32 mouse cellular contexts compared by ENCODE assay signal in genomic region chr5:7993766-7994165, GRCm38 (mm10). TPM values are rescaled to one million over a fixed set of nuclear protein-coding genes. Genes with fewer than 3 reads are reported as not detected.
A peak's percentile ranks its signal among the peaks of the same experiment; 100 is the strongest.
DNase-seq lines count a peak whose midpoint lies in the region; ATAC-seq and TF ChIP-seq lines count a peak whose summit lies in the region.
"Had no signal": no experiment of that assay in that cellular context is flagged by ENCODE, and none has a peak within 500 bp of the region (broad histone marks: within the 10 kb centered on the region; RNA-seq: fewer than 3 reads in every experiment).

No protein-coding gene starts in this region.

- intact Hi-C loops in heart, adult 2 months (cut with DNase I), result no loop called here
- intact Hi-C loops in heart, postnatal 14 days (cut with DNase I), result loop anchor here (10.0 kb wide), 1 partner anchor 649 kb away; the partner anchor contains the start of gene Zfp804b

- no peak for TF ChIP-seq CTCF in heart, adult 2 months (IDR thresholded peaks at IDR 0.05)
- TF ChIP-seq CTCF in intestine, postnatal 0 days (IDR thresholded peaks at IDR 0.05; ENCODE audit: low read depth), result no peak

- TF ChIP-seq EP300 in heart, adult 2 months (IDR thresholded peaks at IDR 0.05; ENCODE audit: insufficient read depth, low read depth, low read length), result no peak

- WGBS in heart, adult 2 months, result 43% methylated on average over 5 of the region's 5 CpGs
- 47% methylated on average over 5 of the region's 5 CpGs for WGBS in heart, embryonic 12.5 days
- WGBS in intestine, postnatal 0 days, result 17% methylated on average over 5 of the region's 5 CpGs
- 55% methylated on average over 5 of the region's 5 CpGs for whole genome bisulfite sequencing in hindbrain, embryonic 11.5 days

- H3K4me3 ChIP-seq in heart, adult 2 months, result no peak overlapping the region
- no peak overlapping the region for H3K4me3 ChIP-seq in heart, embryonic 12.5 days
- no peak overlapping the region for H3K4me3 ChIP-seq in intestine, postnatal 0 days (ENCODE audit: low read depth, low read length)
- H3K4me3 ChIP-seq in hindbrain, embryonic 11.5 days (ENCODE audit: low read depth, low read length), result no peak overlapping the region
- H3K4me3 ChIP-seq: embryonic facial prominence, embryonic 10.5 days; embryonic facial prominence, embryonic 13.5 days; erythroblast, embryonic 14.5 days; forebrain, embryonic 12.5 days; forebrain, embryonic 15.5 days; gastrocnemius, adult 2 months; heart, embryonic 10.5 days; hindbrain, embryonic 13.5 days had no signal

- no peak overlapping the region for H3K27ac ChIP-seq in heart, adult 2 months
- H3K27ac ChIP-seq in heart, embryonic 12.5 days (ENCODE audit: poor library complexity, severe bottlenecking), result no peak overlapping the region
- H3K27ac ChIP-seq in intestine, postnatal 0 days (ENCODE audit: low read depth, low read length), result no peak overlapping the region
- no peak overlapping the region for H3K27ac ChIP-seq in hindbrain, embryonic 11.5 days (ENCODE audit: low read depth, low read length)
- H3K27ac ChIP-seq: embryonic facial prominence, embryonic 10.5 days; embryonic facial prominence, embryonic 13.5 days; forebrain, embryonic 12.5 days; forebrain, embryonic 15.5 days; gastrocnemius, adult 2 months; heart, embryonic 10.5 days; hindbrain, embryonic 13.5 days had no signal

- no peak overlapping the region for H3K4me2 ChIP-seq in heart, embryonic 12.5 days
- no peak overlapping the region for H3K4me2 ChIP-seq in intestine, postnatal 0 days (replicated peaks; ENCODE audit: low read depth)
- H3K4me2 ChIP-seq in hindbrain, embryonic 11.5 days (replicated peaks; ENCODE audit: low read depth, low read length), result no peak overlapping the region
- H3K4me2 ChIP-seq: embryonic facial prominence, embryonic 13.5 days; forebrain, embryonic 12.5 days; forebrain, embryonic 15.5 days; hindbrain, embryonic 13.5 days had no signal

- H3K79me2 ChIP-seq in heart, adult 2 months (replicated peaks; ENCODE audit: control insufficient read depth, insufficient read depth, low read length), result no peaks in the 10 kb centered on the region

- H3K4me1 ChIP-seq in heart, adult 2 months (ENCODE audit: control insufficient read depth, insufficient read depth, low read length), result no peaks in the 10 kb centered on the region; the same call in 1 of the 2 replicates
- H3K4me1 ChIP-seq in heart, embryonic 12.5 days (replicated peaks), result no peaks in the 10 kb centered on the region
- no peaks in the 10 kb centered on the region for H3K4me1 ChIP-seq in intestine, postnatal 0 days (replicated peaks; ENCODE audit: control insufficient read depth, insufficient read depth, low read length)
- no peaks in the 10 kb centered on the region for H3K4me1 ChIP-seq in hindbrain, embryonic 11.5 days (replicated peaks; ENCODE audit: control insufficient read depth, insufficient read depth, low read length)
- H3K4me1 ChIP-seq: embryonic facial prominence, embryonic 10.5 days; forebrain, embryonic 12.5 days; heart, embryonic 10.5 days had no signal

- H3K27me3 ChIP-seq in heart, adult 2 months (ENCODE audit: control insufficient read depth, insufficient read depth, low read length), result no peaks in the 10 kb centered on the region
- no peaks in the 10 kb centered on the region for H3K27me3 ChIP-seq in heart, embryonic 12.5 days (replicated peaks)
- no peaks in the 10 kb centered on the region for H3K27me3 ChIP-seq in intestine, postnatal 0 days (replicated peaks; ENCODE audit: control insufficient read depth, insufficient read depth, low read length)
- H3K27me3 ChIP-seq in hindbrain, embryonic 11.5 days (ENCODE audit: control insufficient read depth, insufficient read depth, low read length), result no peaks in the 10 kb centered on the region
- H3K27me3 ChIP-seq: CH12.LX; embryonic facial prominence, embryonic 13.5 days; forebrain, embryonic 12.5 days; forebrain, embryonic 15.5 days; hindbrain, embryonic 13.5 days had no signal

- no peak for ATAC-seq in heart, embryonic 12.5 days (ENCODE audit: insufficient number of reproducible peaks, low FRiP score)
- ATAC-seq in granulocyte monocyte progenitor cell, adult 5-6 weeks (replicated peaks; ENCODE audit: poor library complexity, severe bottlenecking), result peak; percentile 12; the same call in 1 of the 2 replicates
- ATAC-seq in intestine, postnatal 0 days, result 0 out of 2 replicates have a peak, but pooled peaks have one; percentile 33
- ATAC-seq in neutrophil, adult 5-6 weeks (ENCODE audit: extremely low read depth, insufficient number of reproducible peaks, low FRiP score, poor library complexity, severe bottlenecking), result peak; percentile 60
- ATAC-seq in hindbrain, embryonic 11.5 days (ENCODE audit: low FRiP score), result no peak
- ATAC-seq: forebrain, embryonic 15.5 days; hindbrain, embryonic 16.5 days; inflammation-experienced regulatory T-cells, adult 6 months had no signal

- H3K36me3 ChIP-seq in heart, adult 2 months (ENCODE audit: control insufficient read depth, insufficient read depth, low read length), result no peaks in the 10 kb centered on the region
- H3K36me3 ChIP-seq in heart, embryonic 12.5 days, result no peaks in the 10 kb centered on the region
- H3K36me3 ChIP-seq in intestine, postnatal 0 days (ENCODE audit: control insufficient read depth, insufficient read depth), result no peaks in the 10 kb centered on the region
- H3K36me3 ChIP-seq in hindbrain, embryonic 11.5 days (ENCODE audit: control insufficient read depth, insufficient read depth, low read length), result no peaks in the 10 kb centered on the region
- H3K36me3 ChIP-seq: embryonic facial prominence, embryonic 10.5 days; embryonic facial prominence, embryonic 13.5 days; forebrain, embryonic 12.5 days; forebrain, embryonic 15.5 days; G1E; heart, embryonic 10.5 days; hindbrain, embryonic 13.5 days had no signal

- no peaks in the 10 kb centered on the region for H3K9me3 ChIP-seq in heart, embryonic 12.5 days (replicated peaks)
- H3K9me3 ChIP-seq in intestine, postnatal 0 days (ENCODE audit: control insufficient read depth), result no peaks in the 10 kb centered on the region
- H3K9me3 ChIP-seq in hindbrain, embryonic 11.5 days (ENCODE audit: control insufficient read depth, low read length), result no peaks in the 10 kb centered on the region
- H3K9me3 ChIP-seq: embryonic facial prominence, embryonic 10.5 days; embryonic facial prominence, embryonic 13.5 days; forebrain, embryonic 12.5 days; forebrain, embryonic 15.5 days; G1E; heart, embryonic 10.5 days; hindbrain, embryonic 13.5 days had no signal

- DNase-seq in heart, adult 2 months, result no peak
- DNase-seq in cerebellum, postnatal 14 days, result no peak
- no peak for DNase-seq in hindbrain, embryonic 11.5 days (ENCODE audit: low spot score)
- DNase-seq in heart, postnatal 14 days, result no peak
- DNase-seq: adrenal gland, adult 2 months; adrenal gland, postnatal 14 days; B cell, adult 2 months; cerebellum, adult 11 months; cerebellum, adult 2 months; cerebellum, adult 9-11 months; cerebellum, postnatal 36 days; embryo, embryonic 11 days; gastrocnemius, adult 2 months; gastrocnemius, postnatal 14 days; heart, adult 18-20 months; heart, postnatal 4 days; kidney, adult 18-20 months had no signal

- no peak for TF ChIP-seq POLR2A in heart, adult 2 months (IDR thresholded peaks at IDR 0.05; ENCODE audit: insufficient read depth, low read depth, low read length)

- H3K9ac ChIP-seq in heart, adult 2 months (ENCODE audit: low read depth, low read length), result peak overlapping the region; percentile 38
- H3K9ac ChIP-seq in heart, embryonic 12.5 days, result no peak overlapping the region
- no peak overlapping the region for H3K9ac ChIP-seq in intestine, postnatal 0 days (ENCODE audit: low read depth, low read length)
- no peak overlapping the region for H3K9ac ChIP-seq in hindbrain, embryonic 11.5 days (ENCODE audit: low read depth, low read length)
- H3K9ac ChIP-seq: embryonic facial prominence, embryonic 13.5 days; forebrain, embryonic 12.5 days; forebrain, embryonic 15.5 days; hindbrain, embryonic 13.5 days had no signal

RNA-seq across cellular contexts. Expression of gene Steap4, which starts 33.5 kb away (rescaled TPM):
- total RNA-seq in heart, adult 2 months (2021), result 10 to 100 TPM; 24.6 to 29.3 TPM
- 23.4 and 44.8 TPM in 2 replicates for polyA plus RNA-seq in heart, adult 2 months (2012; rRNA removed)
- polyA plus RNA-seq in heart, embryonic 12.5 days (2016; fragmentation: Nextera tagmentation; extraction: Ambion mirVana), result 0.11 and 0.17 TPM in 2 replicates
- total RNA-seq in granulocyte monocyte progenitor cell, adult 5-6 weeks (2014; fragmentation: Nextera tagmentation), result not detected in 2 replicates
- total RNA-seq in granulocyte monocyte progenitor cell, adult 5-6 weeks (2017), result not detected in 2 replicates
- 1.2 and 2.3 TPM in 2 replicates for polyA plus RNA-seq in intestine, postnatal 0 days (2015; fragmentation: Nextera tagmentation; extraction: Ambion mirVana)
- total RNA-seq in neutrophil, adult 5-6 weeks (2017), result 119 and 123 TPM in 2 replicates
- 0.12 and 0.14 TPM in 2 replicates for polyA plus RNA-seq in hindbrain, embryonic 11.5 days (2014; fragmentation: Nextera tagmentation; extraction: Ambion mirVana)
- 10 to 100 TPM; 32.7 to 35.9 TPM for total RNA-seq in heart, postnatal 14 days (2021)
- total RNA-seq: G1E had no signal
- polyA plus RNA-seq: G1E; inflammation-experienced regulatory T-cells, adult 6 months had no signal

RNA-seq across cellular contexts. Expression of gene Sri, which starts 52.1 kb away (rescaled TPM):
- total RNA-seq in heart, adult 2 months (2021), result 10 to 100 TPM; 84.5 to 97.1 TPM
- 80.8 and 113 TPM in 2 replicates for polyA plus RNA-seq in heart, adult 2 months (2012; rRNA removed)
- polyA plus RNA-seq in heart, embryonic 12.5 days (2016; fragmentation: Nextera tagmentation; extraction: Ambion mirVana), result 242 and 247 TPM in 2 replicates
- total RNA-seq in granulocyte monocyte progenitor cell, adult 5-6 weeks (2014; fragmentation: Nextera tagmentation), result 120 and 174 TPM in 2 replicates
- total RNA-seq in granulocyte monocyte progenitor cell, adult 5-6 weeks (2017), result 124 and 125 TPM in 2 replicates
- 322 and 324 TPM in 2 replicates for polyA plus RNA-seq in intestine, postnatal 0 days (2015; fragmentation: Nextera tagmentation; extraction: Ambion mirVana)
- total RNA-seq in neutrophil, adult 5-6 weeks (2017), result 173 and 186 TPM in 2 replicates
- 183 and 187 TPM in 2 replicates for polyA plus RNA-seq in hindbrain, embryonic 11.5 days (2014; fragmentation: Nextera tagmentation; extraction: Ambion mirVana)
- 100 to 1,000 TPM; 116 to 119 TPM for total RNA-seq in heart, postnatal 14 days (2021)

Comparison
In these comparisons a context has a peak if more than half of its experiments do, and no peak if none do; other contexts are left out.
1. ATAC-seq: peak in granulocyte monocyte progenitor cell, adult 5-6 weeks (single experiment), intestine, postnatal 0 days (single experiment) and neutrophil, adult 5-6 weeks (single experiment); none in heart, embryonic 12.5 days (single experiment) and hindbrain, embryonic 11.5 days (single experiment).
2. RNA of gene Steap4, which starts 33.5 kb away (total RNA-seq): 119 to 123 TPM in neutrophil, adult 5-6 weeks, 32.7 to 35.9 TPM in heart, postnatal 14 days and 24.6 to 29.3 TPM in heart, adult 2 months; not detected in granulocyte monocyte progenitor cell, adult 5-6 weeks; every median in the first group is over 10 times any median in the second.